Mouse (Mus musculus) E14TG2a.4 (cell line): ENCODE results near the gene Bmx.

Source experiments
- CTCF ChIP-seq: conservative IDR thresholded peaks from 2 replicates; pipeline ENCODE4 v1.5.1; 2014; ENCODE audit warnings: low read length
- NANOG ChIP-seq: IDR thresholded peaks from 2 replicates; pipeline ENCODE4 v1.6.1; 2014; ENCODE audit warnings: borderline replicate concordance, low read length, mixed read lengths

- TF ChIP-seq CTCF = no peak
- no peak for TF ChIP-seq NANOG
Observed at GRCm38 (mm10) chrX:164280918-164281647, 23.1 kb upstream of the Bmx start.
